Mouse (Mus musculus): ENCODE results near the gene Slamf6. TPM values are rescaled to one million over a fixed set of nuclear protein-coding genes. Genes with fewer than 3 reads are reported as not detected.
"Not testable (repeated sequence)": the region's sequence is repeated elsewhere in the genome, so short reads cannot be mapped to it uniquely, and the experiment has no call there.

Slamf6 gene
- polyA plus RNA-seq, 1 experiment from 2014 or later = 7.2 TPM

GRCm38 (mm10) chr1:171966054-171966790 lies 48.9 kb downstream of the Slamf6 start:
- DNase-seq = no peak
- no peaks in the 10 kb centered on the region for H3K9me3 ChIP-seq (ENCODE audit: low read length)
- H3K27ac ChIP-seq (ENCODE audit: low read depth) = no peak overlapping the region
- no peaks in the 10 kb centered on the region for H3K4me1 ChIP-seq (ENCODE audit: insufficient read depth)
- WGBS (ENCODE audit: insufficient replicate concordance) = 51% methylated on average over 6 of the region's 6 CpGs
- H3K4me3 ChIP-seq (ENCODE audit: low read depth, low read length) = no peak overlapping the region
- H3K9ac ChIP-seq (replicated peaks) = no peak overlapping the region
- H3K4me2 ChIP-seq (ENCODE audit: low read depth, low read length) = no peak overlapping the region
- H3K36me3 ChIP-seq (replicated peaks; ENCODE audit: insufficient read depth, low read length) = no peaks in the 10 kb centered on the region
- ATAC-seq = no peak
- TF ChIP-seq EP300 (IDR thresholded peaks at IDR 0.05; ENCODE audit: low read depth) = no peak
- TF ChIP-seq CTCF (IDR thresholded peaks at IDR 0.05; ENCODE audit: low read depth) = no peak
- H3K27me3 ChIP-seq (ENCODE audit: insufficient read depth, low read length) = no peaks in the 10 kb centered on the region

GRCm38 (mm10) chr1:171969221-171969620 lies 51.9 kb downstream of the Slamf6 start:
- no peak overlapping the region for H3K9ac ChIP-seq (replicated peaks)
- WGBS (ENCODE audit: insufficient replicate concordance) = 64% methylated on average over 6 of the region's 6 CpGs
- H3K4me3 ChIP-seq (ENCODE audit: low read depth, low read length) = no peak overlapping the region

GRCm38 (mm10) chr1:171970854-171971586 lies 53.7 kb downstream of the Slamf6 start:
- TF ChIP-seq EP300 (IDR thresholded peaks at IDR 0.05; ENCODE audit: low read depth) = no peak
- Histone ChIP-seq H3K4me3 (ENCODE audit: low read depth, low read length) (no peak overlapping the region), H3K9ac (replicated peaks) (no peak overlapping the region), H3K27me3 (ENCODE audit: insufficient read depth, low read length) (no peaks in the 10 kb centered on the region), H3K36me3 (replicated peaks; ENCODE audit: insufficient read depth, low read length) (no peaks in the 10 kb centered on the region), H3K4me1 (ENCODE audit: insufficient read depth) (no peaks in the 10 kb centered on the region), H3K9me3 (ENCODE audit: low read length) (no peaks in the 10 kb centered on the region), H3K27ac (ENCODE audit: low read depth) (no peak overlapping the region), H3K4me2 (ENCODE audit: low read depth, low read length) (no peak overlapping the region)
- DNase-seq = no peak
- 73% methylated on average over 10 of the region's 10 CpGs for WGBS (ENCODE audit: insufficient replicate concordance)
- ATAC-seq = no peak

More at GRCm38 (mm10) chr1:171969221-171969620, 51.9 kb downstream of the Slamf6 start:
- Histone ChIP-seq H3K36me3 (replicated peaks; ENCODE audit: insufficient read depth, low read length) (no peaks in the 10 kb centered on the region), H3K27ac (ENCODE audit: low read depth) (no peak overlapping the region), H3K9me3 (ENCODE audit: low read length) (no peaks in the 10 kb centered on the region), H3K4me1 (ENCODE audit: insufficient read depth) (no peaks in the 10 kb centered on the region), H3K27me3 (ENCODE audit: insufficient read depth, low read length) (no peaks in the 10 kb centered on the region), H3K4me2 (ENCODE audit: low read depth, low read length) (no peak overlapping the region)
- no peak for DNase-seq
- TF ChIP-seq CTCF (IDR thresholded peaks at IDR 0.05; ENCODE audit: low read depth) (no peak), EP300 (IDR thresholded peaks at IDR 0.05; ENCODE audit: low read depth) (no peak)
- ATAC-seq = no peak

- H3K4me1 ChIP-seq (ENCODE audit: insufficient read depth); H3K9me3 ChIP-seq (ENCODE audit: low read length); H3K27ac ChIP-seq (ENCODE audit: low read depth); H3K4me2 ChIP-seq (ENCODE audit: low read depth, low read length); H3K27me3 ChIP-seq (ENCODE audit: insufficient read depth, low read length); H3K36me3 ChIP-seq (replicated peaks; ENCODE audit: insufficient read depth, low read length); DNase-seq; ATAC-seq; H3K4me3 ChIP-seq (ENCODE audit: low read depth, low read length); H3K9ac ChIP-seq (replicated peaks): not testable (repeated sequence)
- WGBS (ENCODE audit: insufficient replicate concordance) = 85% methylated on average over 2 of the region's 2 CpGs
Measured at GRCm38 (mm10) chr1:171974361-171974760, 57.0 kb downstream of the Slamf6 start.

GRCm38 (mm10) chr1:171975377-171975776 lies 58.1 kb downstream of the Slamf6 start:
- Histone ChIP-seq H3K36me3 (replicated peaks; ENCODE audit: insufficient read depth, low read length) (no peaks in the 10 kb centered on the region), H3K9ac (replicated peaks) (no peak overlapping the region), H3K9me3 (ENCODE audit: low read length) (no peaks in the 10 kb centered on the region), H3K4me1 (ENCODE audit: insufficient read depth) (no peaks in the 10 kb centered on the region), H3K27me3 (ENCODE audit: insufficient read depth, low read length) (no peaks in the 10 kb centered on the region), H3K4me2 (ENCODE audit: low read depth, low read length) (no peak overlapping the region), H3K4me3 (ENCODE audit: low read depth, low read length) (no peak overlapping the region), H3K27ac (ENCODE audit: low read depth) (no peak overlapping the region)
- no peak for DNase-seq
- ATAC-seq = no peak
- WGBS (ENCODE audit: insufficient replicate concordance) = 88% methylated on average over 9 of the region's 9 CpGs
- TF ChIP-seq CTCF (IDR thresholded peaks at IDR 0.05; ENCODE audit: low read depth) (no peak), EP300 (IDR thresholded peaks at IDR 0.05; ENCODE audit: low read depth) (no peak)

- ATAC-seq = no peak
- Histone ChIP-seq H3K36me3 (replicated peaks; ENCODE audit: insufficient read depth, low read length) (no peaks in the 10 kb centered on the region), H3K27ac (ENCODE audit: low read depth) (no peak overlapping the region), H3K4me1 (ENCODE audit: insufficient read depth) (no peaks in the 10 kb centered on the region), H3K4me2 (ENCODE audit: low read depth, low read length) (no peak overlapping the region), H3K9ac (replicated peaks) (no peak overlapping the region), H3K4me3 (ENCODE audit: low read depth, low read length) (no peak overlapping the region), H3K9me3 (ENCODE audit: low read length) (no peaks in the 10 kb centered on the region), H3K27me3 (ENCODE audit: insufficient read depth, low read length) (no peaks in the 10 kb centered on the region)
- no peak for DNase-seq
- no peak for TF ChIP-seq CTCF (IDR thresholded peaks at IDR 0.05; ENCODE audit: low read depth)
- TF ChIP-seq EP300 (IDR thresholded peaks at IDR 0.05; ENCODE audit: low read depth) = no peak
- 83% methylated on average over 4 of the region's 4 CpGs for WGBS (ENCODE audit: insufficient replicate concordance)
Measured at GRCm38 (mm10) chr1:171975831-171976230, 58.5 kb downstream of the Slamf6 start.

All from liver, postnatal 0 days (tissue).